Mouse (Mus musculus): ENCODE measurements around the gene Dnajc6.

Dnajc6 gene

DNA sequence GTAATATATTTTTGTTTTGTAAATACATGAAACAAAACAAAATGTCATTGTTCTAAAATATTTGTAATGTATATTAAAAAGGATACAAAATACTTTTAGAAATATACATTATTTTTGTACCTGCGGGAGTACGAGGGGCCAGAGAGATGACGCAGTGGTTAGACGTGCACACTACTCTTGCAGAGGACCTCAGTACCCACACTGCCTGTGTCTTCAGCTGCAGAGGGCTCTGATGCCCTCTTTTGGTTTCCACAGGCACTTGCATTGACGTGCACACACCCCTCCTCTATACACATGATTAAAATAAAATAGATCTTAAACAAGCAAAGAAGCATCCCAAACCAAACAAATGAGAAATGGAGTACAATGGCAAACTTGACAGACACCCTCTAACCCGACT lies 146.3 kb downstream of the Dnajc6 start:
- no peak for DNase-seq (ENCODE audit: low spot score)

- no peak for DNase-seq (ENCODE audit: low spot score)
Measured at GRCm38 (mm10) chr4:101643216-101643615, 146.8 kb downstream of the Dnajc6 start.

- DNase-seq (ENCODE audit: low spot score) = no peak
Measured at GRCm38 (mm10) chr4:101646857-101647195, 150.4 kb downstream of the Dnajc6 start.

GRCm38 (mm10) chr4:101647196-101647905 lies 150.9 kb downstream of the Dnajc6 start, which contains the start of gene Leprot:
Leprot (plus strand) TSS chr4:101647718.
- DNase-seq (ENCODE audit: low spot score) = peak; percentile 100

- DNase-seq (ENCODE audit: low spot score) = no peak
Measured at GRCm38 (mm10) chr4:101647976-101648642, 151.7 kb downstream of the Dnajc6 start.

- DNase-seq (ENCODE audit: low spot score) = no peak
Measured at GRCm38 (mm10) chr4:101648745-101649144, 152.3 kb downstream of the Dnajc6 start.

GRCm38 (mm10) chr4:101650961-101651360 lies 154.5 kb downstream of the Dnajc6 start:
- no peak for DNase-seq (ENCODE audit: low spot score)

DNA sequence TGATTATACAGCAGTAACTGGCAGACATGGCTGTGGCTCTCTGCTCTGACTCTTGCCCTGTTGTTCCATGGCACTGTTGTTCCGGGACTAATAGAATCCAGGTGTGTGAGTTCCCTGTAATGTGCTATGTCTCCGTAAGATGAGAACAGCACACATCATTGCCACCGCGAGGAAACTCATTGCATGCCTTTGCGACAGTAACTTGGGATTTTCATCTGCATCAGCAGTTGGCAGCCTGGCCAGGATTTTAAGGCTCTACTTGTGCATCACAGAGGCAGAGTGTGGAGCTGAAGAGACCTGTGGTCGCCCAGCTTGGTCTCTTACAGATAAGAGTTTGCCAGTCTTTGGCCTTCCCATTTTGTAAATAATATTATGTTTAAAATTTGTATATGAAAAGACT lies 157.8 kb downstream of the Dnajc6 start:
- DNase-seq (ENCODE audit: low spot score) = no peak

- no peak for DNase-seq (ENCODE audit: low spot score)
Measured at GRCm38 (mm10) chr4:101654788-101655414, 158.5 kb downstream of the Dnajc6 start.

- no peak for DNase-seq (ENCODE audit: low spot score)
Measured at GRCm38 (mm10) chr4:101655415-101655790, 159.0 kb downstream of the Dnajc6 start.

GRCm38 (mm10) chr4:101656056-101656455 lies 159.6 kb downstream of the Dnajc6 start:
- no peak for DNase-seq (ENCODE audit: low spot score)

- DNase-seq (ENCODE audit: low spot score) = no peak
Measured at GRCm38 (mm10) chr4:101656956-101657570, 160.6 kb downstream of the Dnajc6 start.

- DNase-seq (ENCODE audit: low spot score) = no peak
Measured at GRCm38 (mm10) chr4:101664160-101664750, 167.8 kb downstream of the Dnajc6 start.

DNA sequence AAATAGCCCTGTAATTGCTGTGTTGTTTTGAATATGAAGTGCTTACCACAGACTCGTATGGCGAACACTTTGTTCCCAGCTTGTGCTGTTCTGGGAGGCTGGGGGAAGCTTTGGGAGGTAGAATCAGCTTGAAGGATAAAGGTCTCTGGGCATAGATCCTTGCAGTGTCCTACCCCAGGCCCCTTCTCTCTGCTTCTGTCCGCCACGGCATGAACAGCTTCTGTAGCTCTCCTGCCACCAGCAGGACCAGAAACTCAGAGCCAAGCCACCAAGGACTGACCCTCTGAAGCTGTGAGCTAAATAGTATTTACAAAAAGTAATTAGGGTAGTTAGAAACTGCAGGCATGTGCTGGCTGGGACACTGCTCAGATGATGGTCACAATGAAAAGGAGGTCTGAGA lies 168.3 kb downstream of the Dnajc6 start:
- DNase-seq (ENCODE audit: low spot score) = no peak

- no peak for DNase-seq (ENCODE audit: low spot score)
Measured at GRCm38 (mm10) chr4:101669161-101669560, 172.7 kb downstream of the Dnajc6 start.

- no peak for DNase-seq (ENCODE audit: low spot score)
Measured at GRCm38 (mm10) chr4:101669811-101670210, 173.4 kb downstream of the Dnajc6 start.

DNA sequence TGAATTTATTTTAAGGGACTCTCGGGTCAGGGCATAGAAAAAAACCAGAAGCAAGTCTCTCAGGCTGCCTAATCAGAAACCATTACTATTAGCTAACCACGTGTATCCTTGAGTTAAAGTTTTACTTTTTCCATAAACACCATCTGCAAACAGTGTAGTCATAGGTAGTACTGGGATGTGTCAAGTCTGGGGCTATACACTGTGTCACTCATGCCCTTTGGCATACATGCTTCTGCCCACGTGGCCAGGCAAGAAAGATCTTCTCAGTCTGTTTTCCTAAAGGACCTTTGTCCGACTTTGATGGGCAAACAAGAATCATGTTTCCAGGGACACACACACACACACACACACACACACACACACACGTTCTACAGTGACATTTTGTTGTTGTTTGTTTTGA lies 178.3 kb downstream of the Dnajc6 start:
- DNase-seq (ENCODE audit: low spot score) = no peak

DNA sequence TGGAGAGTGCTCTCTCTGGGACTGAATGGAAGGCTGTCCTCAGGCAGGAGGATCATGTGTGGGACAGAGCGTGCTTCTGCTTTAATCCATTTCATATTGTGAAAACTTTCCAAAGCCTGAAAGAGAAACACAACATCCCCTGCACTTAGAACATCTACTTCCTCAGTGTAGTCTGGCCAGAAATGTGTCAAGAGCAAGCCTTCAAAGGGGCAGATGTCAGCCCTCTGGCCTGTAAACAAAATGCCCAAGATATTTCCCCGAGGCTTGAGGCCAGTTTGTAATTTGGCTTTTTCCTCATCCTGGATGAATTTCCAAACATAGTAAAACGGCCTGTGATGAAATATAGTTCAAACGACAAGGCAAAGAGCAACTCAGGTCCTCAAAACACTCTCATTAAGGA lies 179.3 kb downstream of the Dnajc6 start:
- peak; percentile 32 for DNase-seq (ENCODE audit: low spot score)

DNA sequence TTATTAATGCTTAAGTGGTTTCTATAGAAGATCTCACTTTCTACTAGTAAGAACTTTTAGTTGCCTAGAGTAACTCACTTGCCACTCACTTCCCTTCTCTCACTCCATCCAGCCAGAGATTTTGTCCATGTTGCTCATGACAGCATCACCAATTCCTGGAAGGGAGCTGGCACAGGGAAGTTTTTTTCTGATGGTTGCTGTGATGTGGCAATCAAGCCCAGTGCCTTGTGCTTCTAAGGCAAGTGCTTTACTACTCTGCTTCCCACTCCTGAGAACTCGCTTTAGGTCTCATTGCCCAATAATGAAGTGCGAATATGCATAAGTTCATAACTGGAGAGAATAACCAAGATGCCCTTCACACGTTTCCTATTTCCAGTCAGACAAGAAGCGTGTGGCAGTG lies 186.2 kb downstream of the Dnajc6 start:
- no peak for DNase-seq (ENCODE audit: low spot score)

DNA sequence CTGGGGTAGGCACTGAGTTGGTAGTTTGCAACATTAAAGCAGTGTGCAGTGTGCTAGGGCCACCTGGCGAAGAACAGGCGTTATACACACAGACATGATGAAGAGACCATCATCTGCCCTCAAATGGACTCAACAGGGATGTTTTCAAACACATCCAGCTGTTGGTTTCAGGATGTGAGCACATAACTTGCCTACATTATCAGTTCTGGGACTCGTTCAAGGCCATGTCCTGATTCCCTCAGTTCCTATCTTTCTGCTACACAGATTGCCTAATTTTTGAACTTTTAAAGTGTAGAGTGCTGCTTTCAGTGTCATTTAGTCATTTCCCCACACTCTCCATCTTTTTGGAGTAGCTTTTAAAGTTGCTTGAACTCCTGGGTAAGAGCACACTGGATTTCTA lies 186.6 kb downstream of the Dnajc6 start:
- peak; percentile 45 for DNase-seq (ENCODE audit: low spot score)

DNA sequence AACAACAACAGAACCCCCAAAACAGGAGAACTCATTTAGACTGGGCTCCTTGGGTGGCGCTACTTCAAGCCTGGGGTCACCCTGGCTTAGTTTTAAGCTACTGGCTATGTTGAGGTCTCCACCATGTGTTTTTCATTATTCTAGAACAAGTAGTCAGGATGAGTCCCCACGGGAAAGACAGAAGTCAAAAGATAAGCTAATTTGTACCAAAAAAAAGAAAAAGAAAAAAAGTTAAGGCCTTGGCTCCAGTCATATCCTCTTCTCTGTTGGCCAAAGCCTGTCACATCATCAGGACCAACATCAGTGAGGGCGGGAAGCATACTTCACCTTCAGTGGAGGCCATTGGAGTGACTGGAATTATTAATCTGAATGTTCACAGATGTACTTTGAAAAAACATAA lies 188.4 kb downstream of the Dnajc6 start:
- DNase-seq (ENCODE audit: low spot score) = no peak

GRCm38 (mm10) chr4:101686227-101686810 lies 189.9 kb downstream of the Dnajc6 start:
- no peak for DNase-seq (ENCODE audit: low spot score)
